Mouse (Mus musculus) layer of hippocampus, adult 9-10 months (tissue): ENCODE measurements around the gene Stub1.

ENCODE experiments used
- DNase-seq: peaks from one replicate; pipeline ENCODE4 v3.0.0; 2022; ENCODE audit warnings: low spot score

The Stub1 gene

GRCm38 (mm10) chr17:25786781-25787504, 46.3 kb downstream of the Stub1 start:
- DNase-seq, result no peak

DNA sequence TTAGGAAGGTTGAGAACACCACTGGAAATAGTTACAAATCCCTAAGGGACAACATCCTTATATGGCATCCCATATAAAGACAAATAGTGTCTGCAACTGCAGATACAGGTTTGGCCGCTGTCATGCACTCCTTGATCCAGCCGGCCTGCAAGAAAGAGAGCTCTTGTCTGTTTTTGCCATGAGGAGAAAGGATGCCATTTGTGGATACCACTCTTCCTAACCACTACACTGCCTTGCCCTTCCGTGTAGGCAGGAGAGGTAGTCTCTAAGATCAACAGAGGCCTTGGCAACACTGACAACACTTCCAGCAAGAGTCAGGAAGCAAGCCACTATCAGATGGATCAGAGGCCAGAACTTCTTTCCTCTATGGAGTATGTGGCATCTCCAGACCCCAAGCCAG, 46.9 kb downstream of the Stub1 start, which contains the start of gene Ccdc78:
TSS of gene Ccdc78 (plus strand) at position 301 of the 400 bp plus-strand sequence.
- no peak for DNase-seq

DNA sequence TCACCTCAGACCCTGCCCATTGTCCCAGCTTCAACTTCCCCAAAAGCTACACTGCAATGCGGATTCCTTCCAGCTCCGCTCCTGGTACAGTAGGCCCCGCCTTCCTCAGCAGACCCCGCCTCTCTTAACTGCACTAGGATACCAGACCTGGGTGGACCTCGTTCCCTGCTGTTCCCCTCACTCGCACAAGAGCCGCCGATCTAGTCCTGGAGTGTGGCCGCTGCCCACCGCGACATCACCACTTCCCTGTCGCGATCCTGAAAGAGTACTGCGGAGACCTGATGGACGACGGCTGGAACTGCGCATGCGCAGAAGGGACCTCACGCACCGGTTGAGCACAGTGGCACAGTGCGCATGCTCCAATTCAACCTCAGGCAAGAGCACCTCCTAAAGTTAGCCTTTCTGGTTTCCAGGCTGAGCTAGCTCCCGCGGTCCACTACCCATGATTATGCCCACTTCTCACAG, 47.9 kb downstream of the Stub1 start, which contains the start of gene Haghl:
TSS of gene Haghl (minus strand) at position 393 of the 465 bp plus-strand sequence.
- peak; percentile 98 for DNase-seq

GRCm38 (mm10) chr17:25783861-25784574, 49.2 kb downstream of the Stub1 start:
- no peak for DNase-seq

DNA sequence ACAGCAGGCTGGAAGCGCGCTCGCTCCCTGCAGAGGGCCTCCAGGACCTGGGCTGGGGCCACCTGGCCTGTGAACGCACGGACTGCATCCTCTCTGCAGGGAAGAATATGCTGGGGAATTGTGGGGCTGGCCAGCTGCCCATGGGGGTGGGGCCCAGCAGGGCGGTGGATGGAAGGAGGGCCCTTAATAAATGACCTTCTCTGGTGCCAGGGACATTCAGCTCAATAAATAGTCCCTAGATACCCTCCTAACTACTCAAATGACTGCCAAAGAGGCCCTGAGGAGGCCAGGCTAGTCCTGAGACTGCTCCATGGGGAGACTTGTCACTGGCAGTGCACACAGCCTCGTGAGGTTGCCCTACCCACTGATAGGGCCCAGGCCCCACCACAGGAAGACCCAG, 50.1 kb downstream of the Stub1 start:
- no peak for DNase-seq

DNA sequence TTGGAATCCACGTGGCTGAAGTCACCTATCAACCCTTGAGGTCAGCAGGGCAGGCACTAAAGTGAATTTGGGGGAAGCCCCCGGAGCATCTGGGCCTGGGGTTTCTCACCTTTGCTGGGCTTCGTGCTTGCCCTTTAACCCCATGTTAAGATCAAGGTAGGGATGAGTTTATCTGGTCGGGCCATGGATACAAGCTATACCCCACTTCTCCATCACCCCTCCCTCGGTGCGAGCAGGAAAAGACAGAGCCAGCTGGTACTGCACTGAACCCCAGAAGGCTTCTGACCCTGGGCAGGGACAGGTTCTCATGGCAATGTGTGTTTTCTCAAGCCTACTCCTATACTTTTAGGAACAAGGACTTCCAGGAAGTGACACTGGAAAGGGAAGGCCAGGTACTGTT, 51.9 kb downstream of the Stub1 start:
- no peak for DNase-seq
